Mouse (Mus musculus): Measurements from ENCODE around the gene Oaz1.

Gene Oaz1

DNA sequence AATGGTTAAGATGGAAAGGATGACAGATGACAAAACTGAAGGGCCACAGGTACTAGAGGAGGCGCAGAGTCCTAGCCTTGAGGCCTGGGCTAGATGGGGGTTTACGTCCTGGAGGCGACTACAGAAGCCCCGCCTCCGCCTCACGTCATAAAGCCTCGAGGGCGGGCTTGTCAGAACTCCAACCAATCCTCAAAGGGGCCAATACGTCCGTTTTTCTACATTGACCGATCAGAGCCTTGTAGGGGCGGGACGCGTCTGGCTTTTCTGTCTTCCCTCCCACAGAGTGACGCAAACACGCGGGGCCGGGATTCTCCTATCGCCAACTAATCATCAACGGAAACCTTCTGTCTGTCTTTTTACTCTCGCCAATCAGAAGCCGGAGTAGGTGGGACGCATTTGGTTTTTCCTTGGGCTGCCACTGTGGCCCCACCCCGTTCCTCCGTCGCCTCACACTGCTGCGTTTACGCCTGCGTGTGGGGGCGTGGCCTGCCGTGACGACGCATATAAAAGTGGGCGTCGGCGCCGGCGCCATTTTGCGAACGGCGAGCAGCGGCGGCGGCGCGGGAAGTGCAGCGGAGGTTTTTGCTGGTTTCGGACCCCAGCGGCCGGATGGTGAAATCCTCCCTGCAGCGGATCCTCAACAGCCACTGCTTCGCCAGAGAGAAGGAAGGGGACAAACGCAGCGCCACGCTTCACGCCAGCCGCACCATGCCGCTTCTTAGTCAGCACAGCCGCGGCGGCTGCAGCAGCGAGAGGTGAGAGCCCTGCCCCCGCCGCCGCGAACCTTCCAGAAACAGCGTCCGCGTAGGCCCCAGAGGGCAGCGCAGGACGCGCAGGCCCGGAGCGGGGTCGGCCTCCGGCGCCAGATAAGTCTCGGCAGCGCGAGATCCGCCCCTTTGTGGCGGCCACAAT lies at the start of gene Oaz1:
Oaz1 (plus strand) TSS at position 506 of the 912 bp plus-strand sequence.
- peak; percentile 99 to 100 for DNase-seq (ENCODE audit: low spot score in 2 of 2)

DNA sequence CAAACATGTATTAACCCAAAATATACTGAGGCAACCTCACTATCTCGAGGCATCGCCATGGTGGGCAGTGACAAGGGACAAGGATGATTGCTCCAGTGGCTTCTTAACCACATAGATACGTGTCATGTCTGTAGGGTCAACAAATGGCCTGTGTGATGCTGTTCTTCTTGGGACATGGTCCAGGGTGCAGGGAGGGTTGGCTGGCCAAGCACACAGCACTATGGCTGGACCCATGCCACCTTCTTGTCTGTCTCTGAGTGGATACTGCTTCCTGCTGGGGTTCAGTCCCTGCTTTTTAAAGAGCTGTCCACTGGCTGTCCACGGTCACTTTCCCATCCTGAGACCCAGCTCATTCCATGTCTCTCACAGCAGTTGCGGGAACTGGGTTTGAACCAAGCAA lies 49.3 kb upstream of the Oaz1 start:
- DNase-seq (ENCODE audit: low spot score in 2 of 2) = no peak

DNA sequence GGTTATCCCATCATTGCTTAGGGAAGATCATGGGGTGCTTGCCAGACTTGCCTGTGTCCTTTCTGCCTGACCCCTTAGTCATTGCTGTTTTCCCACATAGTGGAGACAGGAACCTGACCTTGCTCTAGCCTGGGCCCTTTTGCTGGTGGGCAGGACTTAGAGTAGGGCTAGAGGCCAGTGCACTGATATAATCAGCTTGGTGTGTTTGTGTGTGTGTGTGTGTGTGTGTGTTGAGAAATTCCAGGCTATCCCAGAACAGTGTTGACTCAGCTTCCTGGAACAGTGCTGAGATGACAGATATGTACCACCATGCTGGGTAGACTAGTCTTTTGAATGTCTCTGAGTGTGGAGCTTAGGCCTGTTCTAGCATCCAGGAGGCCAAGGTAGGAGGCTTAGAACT lies 46.9 kb upstream of the Oaz1 start:
- no peak for DNase-seq (ENCODE audit: low spot score in 2 of 2)

DNA sequence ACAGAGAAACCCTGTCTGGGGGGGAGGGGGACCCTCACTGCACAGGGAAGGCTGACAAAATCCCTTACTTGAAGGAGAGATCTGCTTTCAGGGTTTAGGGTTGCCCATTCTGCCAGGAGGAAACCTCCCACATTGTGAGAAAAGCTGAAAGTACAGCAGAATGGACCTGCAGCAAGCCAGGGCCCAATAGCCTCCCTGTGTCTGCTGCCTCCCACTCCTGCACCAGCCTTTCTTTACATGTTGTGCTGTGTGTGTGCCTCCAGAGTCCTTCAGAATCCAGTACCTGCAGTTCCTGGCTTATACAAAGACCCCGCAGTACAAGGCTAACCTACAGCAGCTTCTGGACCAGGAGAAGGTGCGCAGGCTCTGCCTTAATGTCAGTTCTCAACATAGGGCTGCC lies 42.2 kb upstream of the Oaz1 start:
- no peak for DNase-seq (ENCODE audit: low spot score in 2 of 2)

DNA sequence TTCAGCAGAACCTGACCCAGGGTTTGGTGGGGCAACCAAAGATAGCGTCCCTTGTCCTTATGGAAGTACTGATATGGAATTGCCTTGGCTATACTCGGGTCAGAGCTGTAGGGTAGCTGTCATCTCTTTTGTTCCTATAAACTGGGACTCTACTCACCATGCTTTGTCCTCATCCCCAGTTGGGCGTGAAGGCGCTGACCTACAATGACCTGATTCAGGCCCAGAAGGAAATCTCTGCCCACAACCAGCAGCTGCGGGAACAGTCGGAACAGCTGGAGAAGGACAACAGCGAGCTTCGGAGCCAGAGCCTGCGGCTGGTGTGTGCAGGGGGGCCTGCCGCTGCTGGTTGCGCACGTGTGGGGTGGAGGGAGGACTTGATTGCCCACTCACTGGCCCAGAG lies 41.6 kb upstream of the Oaz1 start:
- no peak for DNase-seq (ENCODE audit: low spot score in 2 of 2)

DNA sequence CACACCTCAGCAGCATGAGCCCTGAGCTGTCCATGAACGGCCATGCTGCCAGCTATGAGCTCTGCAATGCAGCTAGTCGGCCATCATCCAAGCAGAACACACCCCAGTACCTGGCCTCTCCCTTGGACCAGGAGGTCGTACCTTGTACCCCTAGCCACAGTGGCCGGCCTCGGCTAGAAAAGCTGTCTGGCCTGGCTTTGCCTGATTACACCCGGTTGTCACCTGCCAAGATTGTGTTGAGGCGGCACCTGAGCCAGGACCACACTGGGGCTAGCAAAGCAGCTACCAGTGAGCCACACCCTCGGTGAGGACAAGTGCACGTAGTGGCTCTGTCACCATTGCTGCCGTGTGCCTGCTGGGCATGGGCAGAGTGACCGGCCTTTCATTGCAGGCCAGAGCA lies 40.5 kb upstream of the Oaz1 start:
- DNase-seq (ENCODE audit: low spot score in 2 of 2) = no peak

DNA sequence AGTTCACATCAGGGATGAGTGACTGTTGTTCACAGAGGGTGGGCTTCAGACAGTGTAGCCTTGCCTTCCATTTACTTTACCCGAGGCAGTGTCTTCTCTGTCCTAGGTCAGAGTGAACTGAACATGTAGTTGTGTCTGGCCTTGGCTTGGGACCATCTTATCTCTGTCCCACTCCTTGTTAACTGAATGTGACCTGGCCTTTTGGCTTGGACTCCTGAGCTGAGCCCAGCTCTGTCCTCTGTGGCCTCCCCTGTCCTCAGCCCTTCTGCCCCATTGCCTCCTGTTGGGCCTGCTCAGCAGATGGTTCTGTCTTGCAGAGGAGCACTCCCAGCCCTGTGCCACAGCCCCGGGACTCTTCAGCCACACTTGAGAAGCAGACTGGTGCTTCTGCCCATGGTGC lies 38.9 kb upstream of the Oaz1 start:
- DNase-seq (ENCODE audit: low spot score in 2 of 2) = no peak

DNA sequence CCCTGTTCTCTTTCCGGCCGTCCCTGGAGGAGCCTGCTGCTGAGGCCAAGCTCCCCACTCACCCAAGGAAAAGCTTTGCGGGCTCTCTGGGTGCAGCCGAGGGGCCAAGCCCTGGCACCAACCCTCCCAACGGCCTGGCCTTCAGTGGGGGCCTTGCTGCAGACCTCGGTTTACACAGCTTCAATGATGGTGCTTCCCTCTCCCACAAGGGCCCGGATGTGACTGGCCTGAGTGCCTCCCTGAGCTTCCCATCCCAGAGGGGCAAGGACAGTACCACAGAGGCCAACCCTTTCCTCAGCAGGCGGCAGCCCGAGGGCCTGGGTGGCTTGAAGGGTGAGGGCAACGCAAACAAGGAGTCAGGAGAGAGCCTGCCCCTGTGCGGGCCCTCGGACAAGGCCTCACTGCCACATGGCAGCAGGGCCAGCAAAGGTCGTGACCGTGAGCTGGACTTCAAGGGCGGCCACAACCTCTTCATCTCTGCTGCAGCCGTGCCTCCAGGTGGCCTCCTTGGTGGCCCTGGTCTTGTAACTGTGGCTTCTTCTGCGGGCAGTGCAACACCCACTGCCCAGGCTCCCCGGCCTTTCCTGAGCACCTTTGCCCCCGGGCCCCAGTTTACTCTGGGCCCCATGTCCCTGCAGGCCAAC lies 35.6 kb upstream of the Oaz1 start:
- no peak for DNase-seq (ENCODE audit: low spot score in 2 of 2)

DNA sequence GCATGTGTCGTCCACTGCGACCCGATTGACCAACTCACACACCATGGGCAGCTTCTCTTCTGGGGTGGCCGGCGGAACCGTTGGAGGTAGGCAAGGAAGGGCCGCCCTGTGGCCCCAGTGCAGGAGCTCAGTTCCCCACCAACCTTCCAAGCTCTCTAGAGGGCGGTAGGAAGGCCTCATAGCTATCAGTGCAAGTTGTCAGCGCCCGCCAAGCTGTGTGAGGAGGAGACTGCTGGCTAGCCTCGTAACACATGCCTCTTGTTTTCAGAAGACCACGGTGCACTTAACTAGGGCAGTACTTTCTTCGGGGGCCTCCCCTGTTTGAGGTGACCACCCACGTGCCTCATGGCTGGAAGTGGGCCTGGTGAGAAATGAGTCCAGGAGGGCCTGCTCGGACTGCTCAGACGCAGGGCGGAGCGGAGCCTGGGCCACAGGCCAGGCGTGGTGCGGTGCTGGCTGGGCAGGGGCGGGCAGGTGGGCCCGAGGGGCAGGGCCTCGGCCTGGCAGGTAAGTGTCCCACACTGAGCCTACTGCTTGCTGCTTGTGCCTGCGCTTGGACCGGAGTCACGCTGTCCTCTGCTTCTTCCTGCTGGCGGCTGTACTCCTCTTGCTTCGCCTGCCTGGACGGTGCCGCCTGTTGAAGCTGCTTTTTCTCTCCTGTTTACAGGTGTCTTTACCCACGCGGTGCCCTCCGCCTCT lies 34.8 kb upstream of the Oaz1 start:
- DNase-seq (ENCODE audit: low spot score in 2 of 2) = no peak

DNA sequence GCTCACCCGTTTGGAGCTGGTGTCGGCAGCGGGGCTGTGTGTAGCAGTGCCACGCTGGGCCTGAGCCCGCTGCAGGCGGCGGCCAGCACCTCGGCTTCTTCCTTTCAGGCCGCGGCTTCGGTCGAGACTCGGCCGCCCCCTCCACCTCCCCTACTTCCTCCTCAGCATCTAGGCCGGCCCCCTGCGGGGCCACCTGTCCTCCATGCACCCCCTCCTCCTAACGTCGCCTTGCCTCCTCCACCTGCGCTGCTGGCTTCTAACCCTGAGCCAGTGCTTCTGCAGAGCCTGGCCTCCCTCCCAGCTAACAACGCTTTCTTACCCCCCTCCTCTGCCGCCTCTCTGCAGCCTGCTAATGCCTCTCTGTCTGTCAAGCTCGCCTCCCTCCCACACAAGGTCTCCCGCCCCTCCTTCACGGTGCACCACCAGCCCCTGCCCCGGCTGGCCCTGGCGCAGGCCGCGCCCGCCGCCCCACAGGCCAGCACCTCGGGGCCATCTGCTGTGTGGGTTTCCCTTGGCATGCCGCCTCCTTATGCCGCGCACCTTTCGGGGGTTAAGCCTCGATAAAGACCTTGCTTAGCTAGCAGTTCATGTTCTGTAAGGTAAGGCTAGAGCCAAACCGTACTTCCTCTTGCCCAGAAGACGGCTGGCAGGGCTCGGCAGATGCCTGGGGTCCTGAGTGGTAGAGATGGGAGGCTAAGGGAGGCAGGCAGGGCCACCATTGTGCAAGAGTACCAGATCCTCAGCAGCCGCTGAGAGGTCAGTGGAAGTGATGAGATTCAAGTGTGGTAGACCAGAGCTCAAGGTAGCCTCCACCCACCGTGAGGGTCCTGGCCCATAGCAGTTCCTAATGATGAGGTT lies 34.1 kb upstream of the Oaz1 start:
- DNase-seq (ENCODE audit: low spot score in 2 of 2) = no peak

DNA sequence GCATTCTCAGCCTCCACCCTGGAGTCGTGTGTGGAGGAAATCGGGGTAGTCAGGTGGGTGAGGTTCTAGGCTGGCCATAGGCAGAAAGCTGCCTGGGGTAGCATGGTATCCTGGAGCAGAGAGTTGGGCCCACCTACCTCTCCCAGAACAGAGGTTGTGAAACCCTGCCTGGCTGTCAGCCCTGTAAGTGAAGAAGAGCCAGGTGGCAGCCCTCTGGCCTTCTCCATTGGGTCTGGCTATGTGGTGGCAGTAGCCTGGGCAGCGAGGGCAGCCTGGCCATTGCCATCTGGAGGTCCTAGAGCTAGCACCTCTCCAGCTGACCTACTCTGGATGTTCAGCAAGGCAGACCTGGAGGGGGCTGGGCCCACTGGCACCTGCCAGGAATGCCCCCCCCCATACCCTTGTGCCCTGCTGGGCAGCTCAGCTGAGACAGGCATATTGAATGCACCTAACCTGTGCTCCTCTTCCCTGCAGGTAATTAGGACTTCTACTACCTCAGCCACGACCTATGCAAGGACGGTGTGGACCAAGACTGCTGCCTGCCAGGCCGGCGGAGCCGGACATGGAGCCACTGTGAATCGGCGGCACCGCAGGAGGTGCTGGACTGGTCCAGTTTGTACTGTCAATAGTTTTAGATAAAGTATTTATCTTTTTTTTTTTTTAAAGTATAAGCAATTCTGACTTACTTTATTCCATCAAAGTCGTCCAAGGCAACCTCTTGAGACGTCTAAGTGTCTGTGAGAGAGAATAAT lies 33.2 kb upstream of the Oaz1 start:
- no peak for DNase-seq (ENCODE audit: low spot score in 2 of 2)

DNA sequence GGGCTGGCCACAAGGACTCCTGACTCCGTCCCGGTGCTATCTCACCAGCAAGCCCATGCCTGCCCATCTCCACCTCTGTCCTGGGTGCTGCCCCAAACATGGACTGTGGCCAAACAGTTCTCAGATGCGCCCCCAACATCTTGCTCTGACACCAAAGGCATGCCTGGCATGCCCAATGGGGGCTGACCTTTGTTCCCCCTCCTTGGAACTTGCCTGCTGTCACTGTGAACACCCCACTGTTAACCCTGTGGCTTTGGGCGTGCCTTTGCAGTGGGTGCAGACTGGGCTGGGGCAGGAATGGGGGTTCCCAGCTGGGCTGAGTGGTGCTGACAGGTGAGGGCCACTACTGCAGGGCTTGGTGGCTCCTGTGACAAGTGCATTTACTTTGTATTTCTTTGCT lies 32.7 kb upstream of the Oaz1 start:
- DNase-seq (ENCODE audit: low spot score in 2 of 2) = no peak

DNA sequence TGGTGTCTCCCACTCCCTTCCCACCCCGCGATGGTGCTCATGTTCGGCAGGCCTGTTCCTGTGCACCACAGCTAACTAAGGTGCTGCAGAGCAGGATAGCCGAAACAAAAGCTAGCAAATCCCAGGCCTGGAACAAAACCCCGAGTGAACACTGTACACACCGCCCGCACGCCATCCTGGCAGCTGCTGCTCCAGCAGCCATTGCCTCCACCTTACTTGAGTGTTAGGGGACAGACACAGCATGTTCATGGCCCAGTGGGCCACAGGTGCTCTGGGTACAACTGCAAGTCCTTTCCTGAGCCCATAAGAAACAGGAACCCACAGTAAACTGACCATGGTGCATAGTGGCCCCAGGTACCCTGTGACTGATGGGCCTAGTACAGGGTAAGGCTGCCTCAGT lies 31.7 kb upstream of the Oaz1 start:
- no peak for DNase-seq (ENCODE audit: low spot score in 2 of 2)

DNA sequence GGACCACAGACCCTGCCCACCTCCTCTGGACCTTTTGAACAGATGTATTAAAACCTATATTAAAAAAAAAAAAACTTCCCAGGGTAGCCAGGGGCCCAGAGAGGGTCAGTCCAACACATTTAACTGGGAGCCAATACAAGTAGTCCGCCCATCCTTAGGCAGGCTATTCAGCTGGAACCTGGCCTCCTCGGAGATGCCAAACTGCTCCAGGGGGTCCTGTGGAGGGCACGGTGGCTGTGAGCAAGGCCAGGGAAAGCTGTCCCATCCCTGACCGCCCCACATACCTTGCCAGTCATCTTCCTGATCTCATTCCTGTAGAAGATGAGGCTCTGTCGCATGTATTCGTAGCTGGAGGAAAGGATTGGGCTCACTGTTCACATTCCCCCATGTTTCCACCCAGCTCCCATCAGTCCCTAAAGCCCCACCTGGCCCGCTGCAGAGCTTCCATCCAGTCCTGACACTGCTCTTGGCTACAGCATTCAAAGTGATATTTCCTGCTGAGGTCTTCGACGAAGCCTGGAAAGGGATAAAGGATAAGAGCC lies 30.1 kb upstream of the Oaz1 start:
- no peak for DNase-seq (ENCODE audit: low spot score in 2 of 2)

DNA sequence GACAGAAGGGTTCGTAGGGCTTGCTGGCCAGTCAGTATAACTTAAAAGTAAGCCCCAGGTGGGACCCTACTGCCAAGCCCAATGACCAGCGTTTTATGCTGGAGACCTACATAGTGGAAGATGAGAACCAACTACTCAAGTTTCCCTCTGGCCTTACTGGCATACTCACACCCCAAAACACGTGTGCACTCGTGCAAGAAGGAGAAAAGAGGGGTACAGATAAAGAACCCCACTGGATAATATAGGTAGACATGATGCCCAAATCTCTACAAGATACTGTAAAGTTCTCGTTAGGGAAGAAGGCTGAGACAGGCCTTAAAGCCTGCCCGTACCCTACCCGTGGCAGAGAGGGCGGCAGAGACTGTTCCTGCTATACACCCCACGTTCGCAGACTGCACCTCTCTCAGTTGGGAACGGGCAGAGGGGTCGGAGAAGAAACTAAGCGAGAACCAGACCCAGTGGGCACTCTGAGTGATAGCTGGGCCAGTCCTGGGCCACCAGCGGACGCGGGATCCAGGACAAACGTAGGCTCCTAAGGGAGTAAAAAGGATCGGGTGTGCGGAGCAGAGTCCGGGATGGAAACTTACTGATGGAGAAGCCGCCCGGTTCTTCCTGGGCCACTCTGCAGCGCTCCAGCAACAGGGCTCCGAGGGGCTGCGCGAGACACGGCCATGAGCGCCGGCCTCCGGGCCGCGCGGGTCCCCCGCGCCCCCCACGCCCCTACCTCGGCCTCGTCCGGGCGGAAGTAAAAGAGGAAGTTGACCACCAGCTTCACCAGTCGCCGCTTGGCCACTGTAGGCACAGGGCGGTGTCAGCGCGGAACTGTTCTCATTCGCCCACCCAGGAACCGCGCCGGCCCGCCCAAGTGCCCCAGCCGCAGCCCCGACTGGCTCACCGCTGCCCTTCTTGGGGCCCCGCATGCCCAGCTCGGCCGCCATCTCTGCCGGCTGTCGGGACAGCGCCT lies 29.0 kb upstream of the Oaz1 start:
- DNase-seq (ENCODE audit: low spot score in 2 of 2) = no peak

DNA sequence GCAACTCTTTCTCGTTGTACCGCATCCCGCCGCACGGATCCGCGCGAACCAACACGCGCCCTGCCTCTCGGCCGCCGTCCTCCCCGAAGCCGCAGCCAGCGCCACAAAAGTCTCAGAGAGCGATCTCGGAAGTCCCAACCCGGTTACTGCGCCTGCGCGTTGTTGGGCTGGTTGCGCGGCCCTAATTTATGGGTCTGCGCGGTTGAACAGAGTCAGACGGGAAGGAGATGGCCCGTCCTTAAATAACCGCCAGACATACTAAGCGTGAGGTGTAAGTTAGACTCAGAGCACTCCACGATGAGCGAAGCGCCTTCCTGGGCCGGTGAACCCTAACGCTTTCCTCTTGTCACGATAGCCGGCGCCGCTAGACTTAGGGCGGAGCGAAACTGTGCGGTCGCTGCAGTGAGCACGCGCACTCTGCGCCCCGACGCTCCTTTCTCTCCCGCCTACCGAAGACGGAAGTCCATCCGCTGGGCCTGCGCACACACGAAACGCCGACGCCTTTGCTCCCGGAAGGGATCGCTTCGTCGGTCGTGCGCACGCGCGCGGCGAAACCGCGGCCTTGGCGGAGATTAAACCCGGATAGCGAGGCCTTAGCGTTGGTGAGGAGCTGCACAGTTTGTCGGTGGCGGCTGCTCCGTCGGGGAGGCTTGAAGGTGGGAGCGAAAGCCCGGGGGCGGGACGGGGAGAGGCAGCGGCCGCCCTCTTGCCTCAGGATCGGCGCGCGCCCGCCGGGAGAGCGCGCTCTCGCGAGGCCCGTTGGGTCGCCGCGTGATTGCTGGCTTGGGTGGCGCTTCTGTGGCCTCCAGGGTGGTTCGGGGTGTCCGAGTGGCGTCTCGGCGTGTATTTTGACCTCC lies 28.1 kb upstream of the Oaz1 start, which contains the start of the genes Sf3a2 and Plekhj1:
Sf3a2 (plus strand) TSS at position 49 of the 857 bp plus-strand sequence.
Plekhj1 (minus strand) TSS at position 477 of the 857 bp plus-strand sequence.
- DNase-seq (ENCODE audit: low spot score in 2 of 2) = peak; percentile 92

DNA sequence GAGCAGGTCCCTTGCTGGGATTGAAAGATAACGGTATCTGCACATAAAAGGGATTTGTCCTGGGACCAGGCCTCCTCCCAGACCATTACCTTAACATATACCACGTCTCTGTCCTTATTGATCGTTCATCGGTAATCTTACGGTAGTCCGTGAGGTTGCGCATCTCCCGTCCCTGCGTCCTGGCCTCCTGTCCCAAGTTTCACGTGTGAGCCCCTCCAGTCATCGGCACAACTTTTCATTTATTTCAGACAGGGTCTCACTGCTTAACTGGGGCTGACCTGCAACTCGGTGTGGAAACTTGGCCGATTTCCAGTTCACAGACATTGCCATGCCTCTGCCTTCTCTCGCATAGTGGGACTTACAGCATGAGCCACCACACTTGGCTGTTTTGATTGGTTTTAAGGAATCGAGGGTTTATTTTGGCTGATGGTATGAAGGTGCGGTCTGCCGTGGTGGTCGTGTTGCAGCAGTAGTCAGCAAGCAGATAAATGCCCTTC lies 27.3 kb upstream of the Oaz1 start:
- no peak for DNase-seq (ENCODE audit: low spot score in 2 of 2)

DNA sequence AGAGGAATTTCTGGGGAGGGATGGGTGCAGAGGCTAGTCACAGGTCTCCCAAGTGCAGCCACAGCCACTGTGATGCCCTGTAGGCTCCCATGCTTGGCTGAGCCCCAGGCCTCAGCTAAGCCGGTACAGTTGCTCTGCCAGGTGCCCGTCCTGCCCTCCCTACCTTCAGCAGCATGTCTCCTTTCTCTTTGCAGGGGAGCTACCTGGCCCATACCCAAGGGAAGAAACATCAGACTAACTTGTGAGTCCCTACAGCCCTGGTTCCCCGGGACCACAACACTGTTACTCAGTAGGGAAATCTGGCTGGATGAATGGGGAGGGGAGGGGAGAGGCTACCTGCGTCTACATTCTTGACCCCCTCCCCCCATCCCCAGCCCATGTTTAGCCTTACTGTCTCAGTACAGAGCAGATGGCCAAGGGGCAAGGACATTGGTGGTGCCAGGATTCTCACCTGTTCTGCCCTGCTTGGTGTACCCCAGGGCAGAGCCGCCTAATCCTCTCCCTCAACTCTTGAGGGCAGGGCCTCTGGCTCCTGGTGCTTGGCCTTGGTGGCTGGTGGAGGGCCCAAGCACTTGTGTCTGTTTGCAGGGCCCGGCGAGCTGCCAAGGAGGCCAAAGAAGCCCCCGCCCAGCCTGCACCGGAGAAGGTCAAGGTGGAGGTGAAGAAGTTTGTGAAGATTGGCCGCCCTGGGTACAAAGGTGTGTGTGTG lies 24.1 kb upstream of the Oaz1 start:
- no peak for DNase-seq (ENCODE audit: low spot score in 2 of 2)
